Comparison of ENCODE assay signal across 22 mouse cellular contexts in the genomic region with DNA sequence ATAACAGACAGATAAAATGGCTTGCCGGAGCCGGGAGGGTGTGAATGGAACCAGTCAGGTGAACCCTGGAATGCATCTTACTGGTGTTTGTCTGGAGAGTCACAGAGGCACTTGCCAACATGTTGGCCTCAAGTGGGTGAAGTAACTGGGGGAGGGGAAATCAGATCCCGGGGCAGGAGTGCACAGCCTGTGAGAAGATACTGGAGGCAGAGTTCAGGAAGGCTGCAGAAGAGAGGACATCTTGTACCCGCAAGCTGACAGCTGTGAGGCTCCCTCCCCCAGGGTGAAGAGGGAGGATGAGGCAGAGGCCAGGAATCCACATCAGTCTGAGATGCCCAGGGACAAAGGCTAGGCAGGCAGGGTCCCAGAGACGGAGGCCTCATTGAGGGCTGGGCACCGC.
DNase-seq lines count a peak whose midpoint lies in the region; ATAC-seq and TF ChIP-seq lines count a peak whose summit lies in the region.
"Had no signal": no experiment of that assay in that cellular context is flagged by ENCODE, and none has a peak within 500 bp of the region (broad histone marks: within the 10 kb centered on the region; RNA-seq: fewer than 3 reads in every experiment).

No protein-coding gene starts in this region.

- H3K4me3 ChIP-seq in heart, embryonic 11.5 days (ENCODE audit: low read depth, low read length): no peak overlapping the region
- H3K4me3 ChIP-seq in kidney, embryonic 14.5 days (ENCODE audit: low read length): no peak overlapping the region
- H3K4me3 ChIP-seq in kidney, postnatal 0 days (replicated peaks; ENCODE audit: low read depth, low read length): no peak overlapping the region
- H3K4me3 ChIP-seq: embryonic facial prominence, embryonic 10.5 days; hindbrain, embryonic 12.5 days; layer of hippocampus, adult 2 months; left cerebral cortex, adult 2 months; limb, embryonic 13.5 days; midbrain, embryonic 13.5 days; stomach, embryonic 15.5 days had no signal

- no peak overlapping the region for H3K4me2 ChIP-seq in heart, embryonic 11.5 days
- H3K4me2 ChIP-seq in kidney, embryonic 14.5 days (replicated peaks; ENCODE audit: low read depth, low read length): no peak overlapping the region
- no peak overlapping the region for H3K4me2 ChIP-seq in kidney, postnatal 0 days (ENCODE audit: low read length)
- H3K4me2 ChIP-seq: hindbrain, embryonic 12.5 days; limb, embryonic 13.5 days; midbrain, embryonic 13.5 days; stomach, embryonic 15.5 days had no signal

- H3K27ac ChIP-seq in heart, embryonic 11.5 days (ENCODE audit: low read depth, low read length): peak overlapping the region; percentile 62
- H3K27ac ChIP-seq in kidney, embryonic 14.5 days (ENCODE audit: low read depth, low read length): no peak overlapping the region; the same call in 1 of the 2 replicates
- peak overlapping the region; percentile 58; the same call in 1 of the 2 replicates for H3K27ac ChIP-seq in kidney, postnatal 0 days
- H3K27ac ChIP-seq: embryonic facial prominence, embryonic 10.5 days; hindbrain, embryonic 12.5 days; layer of hippocampus, adult 2 months; left cerebral cortex, adult 2 months; limb, embryonic 13.5 days; midbrain, embryonic 13.5 days; stomach, embryonic 15.5 days had no signal

- no peak for TF ChIP-seq CTCF in kidney, postnatal 0 days (IDR thresholded peaks at IDR 0.05; ENCODE audit: low read depth)

- H3K27me3 ChIP-seq in heart, embryonic 11.5 days (ENCODE audit: control insufficient read depth, insufficient read depth, low read length): no peaks in the 10 kb centered on the region
- no peaks in the 10 kb centered on the region for H3K27me3 ChIP-seq in kidney, embryonic 14.5 days (ENCODE audit: control insufficient read depth, insufficient read depth, low read length)
- H3K27me3 ChIP-seq in kidney, postnatal 0 days (ENCODE audit: insufficient read depth, low read length): no peaks in the 10 kb centered on the region
- H3K27me3 ChIP-seq: hindbrain, embryonic 12.5 days; limb, embryonic 13.5 days; midbrain, embryonic 13.5 days; stomach, embryonic 15.5 days had no signal

- H3K9me3 ChIP-seq in heart, embryonic 11.5 days (replicated peaks; ENCODE audit: control insufficient read depth, low read length): no peaks in the 10 kb centered on the region
- H3K9me3 ChIP-seq in kidney, embryonic 14.5 days (ENCODE audit: control insufficient read depth, low read length): peaks cover 3% of the 10 kb centered on the region; the same call in 1 of the 2 replicates
- H3K9me3 ChIP-seq in kidney, postnatal 0 days (replicated peaks; ENCODE audit: low read length): no peaks in the 10 kb centered on the region
- H3K9me3 ChIP-seq: embryonic facial prominence, embryonic 10.5 days; hindbrain, embryonic 12.5 days; limb, embryonic 13.5 days; midbrain, embryonic 13.5 days; stomach, embryonic 15.5 days had no signal

- no peak for ATAC-seq in heart, embryonic 11.5 days (replicated peaks; ENCODE audit: insufficient number of reproducible peaks, low FRiP score, low TSS enrichment)
- no peak for ATAC-seq in kidney, embryonic 14.5 days (ENCODE audit: low FRiP score, low TSS enrichment)
- ATAC-seq in kidney, postnatal 0 days (replicated peaks; ENCODE audit: low FRiP score, low read depth): peak; percentile 45; the same call in 1 of the 2 replicates
- ATAC-seq: liver, postnatal 0 days; midbrain, embryonic 13.5 days had no signal

- peaks cover 20% of the 10 kb centered on the region for H3K4me1 ChIP-seq in heart, embryonic 11.5 days (ENCODE audit: control insufficient read depth, insufficient read depth, low read length)
- peaks cover 18% of the 10 kb centered on the region for H3K4me1 ChIP-seq in kidney, embryonic 14.5 days (ENCODE audit: control insufficient read depth, insufficient read depth, low read length)
- peaks cover 10% of the 10 kb centered on the region for H3K4me1 ChIP-seq in kidney, postnatal 0 days (replicated peaks; ENCODE audit: insufficient read depth, low read length)

- H3K9ac ChIP-seq in heart, embryonic 11.5 days (ENCODE audit: low read depth, low read length): peak overlapping the region; percentile 34; the same call in 1 of the 2 replicates
- no peak overlapping the region for H3K9ac ChIP-seq in kidney, embryonic 14.5 days (ENCODE audit: low read depth, low read length)
- no peak overlapping the region for H3K9ac ChIP-seq in kidney, postnatal 0 days (ENCODE audit: low read depth, low read length)
- H3K9ac ChIP-seq: hindbrain, embryonic 12.5 days; limb, embryonic 13.5 days; liver, postnatal 0 days; midbrain, embryonic 13.5 days; stomach, embryonic 15.5 days had no signal

- 51% methylated on average over 6 of the region's 6 CpGs for WGBS in heart, embryonic 11.5 days (ENCODE audit: insufficient replicate concordance)
- 66% methylated on average over 6 of the region's 6 CpGs for WGBS in kidney, embryonic 14.5 days
- WGBS in kidney, postnatal 0 days: 55% methylated on average over 6 of the region's 6 CpGs

- H3K36me3 ChIP-seq in heart, embryonic 11.5 days (ENCODE audit: control insufficient read depth, insufficient read depth, low read length): no peaks in the 10 kb centered on the region
- no peaks in the 10 kb centered on the region for H3K36me3 ChIP-seq in kidney, embryonic 14.5 days (ENCODE audit: control insufficient read depth, insufficient read depth, low read length)
- H3K36me3 ChIP-seq in kidney, postnatal 0 days (ENCODE audit: insufficient read depth, low read length): no peaks in the 10 kb centered on the region
- H3K36me3 ChIP-seq: hindbrain, embryonic 12.5 days; limb, embryonic 13.5 days; midbrain, embryonic 13.5 days; stomach, embryonic 15.5 days had no signal

- DNase-seq in heart, adult 18-20 months: no peak
- peak; percentile 50 for DNase-seq in kidney, adult 9 months
- no peak for DNase-seq in kidney, postnatal 0 days (ENCODE audit: low spot score)
- peak; percentile 74 for DNase-seq in lung, postnatal 36 days
- DNase-seq in gastrocnemius, postnatal 4 days (ENCODE audit: low spot score in 2 of 2): no peak
- no peak for DNase-seq in urinary bladder, postnatal 25 days (ENCODE audit: low spot score)
- DNase-seq: adrenal gland, adult 8-10 months; cerebellum, adult 11-12 months; cerebellum, postnatal 36 days; gastrocnemius, postnatal 10 days; liver, postnatal 0 days; spleen, adult 18-20 months; thymus, postnatal 36 days had no signal

Comparison
In these comparisons a context has a peak if more than half of its experiments do, and no peak if none do; other contexts are left out.
1. DNase-seq: peak in kidney, adult 9 months (single experiment) and lung, postnatal 36 days (single experiment); none in heart, adult 18-20 months (0 of 2), kidney, postnatal 0 days (single experiment), gastrocnemius, postnatal 4 days (0 of 2) and urinary bladder, postnatal 25 days (single experiment).